Mouse (Mus musculus): ENCODE results near the gene Aktip. TPM values are rescaled to one million over a fixed set of nuclear protein-coding genes. Genes with fewer than 3 reads are reported as not detected.
A peak's percentile ranks its signal among the peaks of the same experiment; 100 is the strongest.

Aktip gene
- 10 to 100 TPM; 31.7 to 34.2 TPM for total RNA-seq (2021)
- long read RNA-seq, experiment 1, transcript Aktip-201 (10 exons, 1,171 nt) = minor isoform, 17 of 66 reads
- long read RNA-seq, experiment 1, transcript Aktip-205 (10 exons, 2,079 nt) = major isoform, 33 of 66 reads
- long read RNA-seq, experiment 1, partial matches to known transcripts = 3 of 66 reads
- long read RNA-seq, experiment 1, other reads (novel, unspliced or antisense) = 13 of 66 reads
- long read RNA-seq, experiment 2, transcript Aktip-201 (10 exons, 1,171 nt) = minor isoform, 13 of 61 reads
- long read RNA-seq, experiment 2, transcript Aktip-205 (10 exons, 2,079 nt) = major isoform, 33 of 61 reads
- long read RNA-seq, experiment 2, partial matches to known transcripts = 0 of 61 reads
- long read RNA-seq, experiment 2, other reads (novel, unspliced or antisense) = 14 of 61 reads

GRCm38 (mm10) chr8:91199876-91200275 lies at the start of gene Aktip:
Gene Aktip (minus strand): TSS chr8:91199976.
- DNase-seq = no peak
- intact Hi-C loops (cut with DNase I; ENCODE audit: low total_unique reads) = no loop called here

DNA sequence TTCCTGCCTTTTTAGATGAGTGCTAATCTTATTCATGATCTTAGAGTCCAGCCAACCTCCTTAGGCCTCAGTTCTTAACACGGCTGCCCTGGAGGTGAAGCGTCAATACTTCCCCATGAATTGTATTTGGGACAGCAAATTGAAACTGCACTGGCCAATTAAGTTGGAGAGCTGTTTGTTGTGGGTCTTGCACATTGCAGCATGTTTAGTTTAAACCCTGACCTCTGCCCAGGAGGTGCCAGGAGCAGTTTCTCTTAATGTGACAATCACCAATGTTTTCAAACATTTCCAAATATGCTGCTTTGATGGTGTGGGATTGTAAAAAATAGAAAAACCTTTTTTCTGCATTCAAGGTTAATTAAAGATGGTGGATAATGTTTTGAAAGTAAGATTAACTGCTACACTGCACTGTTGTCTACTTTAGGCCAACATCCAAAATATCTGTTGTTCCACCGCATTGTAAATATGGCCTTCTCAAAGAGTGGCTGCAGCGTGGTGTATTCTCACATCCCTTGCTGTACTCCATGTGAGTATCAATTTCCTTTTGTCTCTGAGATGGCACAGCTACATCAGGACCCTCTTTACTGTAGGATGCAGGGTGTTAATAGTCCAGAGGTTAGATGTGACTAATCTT lies 46.2 kb upstream of the Aktip start:
- intact Hi-C loops (cut with DNase I; ENCODE audit: low total_unique reads) = no loop called here
- no peak for DNase-seq

DNA sequence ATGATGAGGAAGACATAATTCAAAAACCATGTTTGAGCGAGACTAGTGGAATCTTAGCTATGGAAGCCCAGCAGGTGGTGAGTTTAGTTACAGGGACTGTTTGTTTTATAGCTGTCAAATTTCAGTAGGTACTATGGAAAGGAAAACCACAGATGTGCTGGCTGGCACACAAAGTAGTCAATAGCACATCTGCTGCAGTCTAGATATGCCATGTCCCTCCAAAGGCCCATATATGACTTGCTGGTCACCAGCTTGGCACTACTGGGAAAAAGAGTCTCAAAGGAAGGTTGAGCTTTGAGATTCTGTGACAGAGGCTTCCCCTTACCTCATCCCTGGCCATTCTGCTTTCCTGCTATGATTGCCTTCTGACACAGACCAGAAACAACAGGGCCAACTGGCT lies 42.9 kb upstream of the Aktip start:
- no peak for DNase-seq
- intact Hi-C loops (cut with DNase I; ENCODE audit: low total_unique reads) = no loop called here

DNA sequence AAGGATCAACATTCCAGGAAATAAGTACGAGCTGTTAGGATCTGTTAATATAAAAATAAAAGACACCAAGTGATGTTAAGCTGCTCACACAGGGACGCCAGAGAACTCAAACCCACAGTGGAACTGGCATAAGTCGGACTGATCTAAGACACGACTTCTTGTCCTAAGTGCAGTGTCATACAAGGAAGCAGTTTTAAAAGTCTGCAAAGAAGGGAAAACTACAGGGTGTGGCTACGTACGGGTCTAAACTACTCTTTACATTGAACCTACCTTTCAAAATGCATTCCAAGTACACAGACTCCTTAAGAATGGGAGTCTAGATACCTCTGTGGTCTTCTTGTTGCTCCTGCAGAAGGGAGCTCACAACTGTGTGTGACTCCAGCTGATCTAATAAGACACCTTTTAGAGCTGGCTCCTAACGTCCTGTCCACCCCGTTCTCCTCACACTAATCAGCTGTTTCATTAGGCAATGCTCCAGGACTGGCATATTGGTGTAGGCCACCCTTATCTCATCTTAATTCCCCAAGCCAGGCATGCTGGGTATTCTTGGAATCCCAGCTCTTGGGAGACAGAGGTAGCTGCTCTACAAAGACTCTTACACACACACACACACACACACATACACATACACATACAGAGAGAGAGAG lies 42.2 kb upstream of the Aktip start:
- no peak for DNase-seq
- intact Hi-C loops (cut with DNase I; ENCODE audit: low total_unique reads) = no loop called here

- no peak for DNase-seq
- intact Hi-C loops (cut with DNase I; ENCODE audit: low total_unique reads) = no loop called here
These were observed 41.6 kb upstream of the Aktip start for GRCm38 (mm10) chr8:91241371-91241770.

DNA sequence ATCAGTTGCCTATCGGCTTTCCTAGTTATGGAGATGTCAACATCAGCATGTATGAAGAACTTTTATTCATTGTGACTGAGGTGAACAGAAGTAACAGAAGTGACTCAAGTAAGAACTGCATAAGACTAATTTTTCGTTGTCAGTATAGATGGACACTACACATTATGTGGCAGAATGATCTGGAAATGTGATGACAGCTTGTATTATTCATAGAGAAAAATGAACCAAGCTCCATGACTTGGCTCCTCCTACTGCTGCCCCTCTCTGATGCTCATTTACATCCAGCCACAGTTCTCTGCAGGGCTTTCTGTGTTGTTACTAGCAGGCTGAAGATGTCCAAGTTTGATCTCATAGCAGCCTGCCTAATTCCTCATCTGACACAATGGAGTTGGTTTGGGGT lies 37.4 kb upstream of the Aktip start:
- DNase-seq = no peak
- intact Hi-C loops (cut with DNase I; ENCODE audit: low total_unique reads) = no loop called here

DNA sequence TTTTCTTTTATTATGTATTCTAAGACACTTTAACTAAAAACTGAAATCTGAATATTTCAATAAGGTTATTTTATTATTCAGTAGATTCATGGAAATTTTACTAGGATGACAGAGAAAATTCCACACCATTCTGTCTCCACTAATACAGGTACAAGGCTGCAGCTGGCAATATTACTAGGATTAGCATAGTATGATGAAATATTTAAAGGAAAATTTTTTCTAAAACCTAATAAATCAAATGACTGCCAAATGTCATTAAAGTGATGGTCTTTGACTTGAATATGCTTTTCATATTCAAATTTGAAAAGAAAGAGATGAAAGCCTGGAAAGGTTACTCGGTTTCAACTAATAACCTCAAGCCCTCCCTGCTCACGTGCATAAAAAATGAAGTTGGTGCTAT lies 34.3 kb upstream of the Aktip start:
- DNase-seq = no peak
- intact Hi-C loops (cut with DNase I; ENCODE audit: low total_unique reads) = no loop called here

DNA sequence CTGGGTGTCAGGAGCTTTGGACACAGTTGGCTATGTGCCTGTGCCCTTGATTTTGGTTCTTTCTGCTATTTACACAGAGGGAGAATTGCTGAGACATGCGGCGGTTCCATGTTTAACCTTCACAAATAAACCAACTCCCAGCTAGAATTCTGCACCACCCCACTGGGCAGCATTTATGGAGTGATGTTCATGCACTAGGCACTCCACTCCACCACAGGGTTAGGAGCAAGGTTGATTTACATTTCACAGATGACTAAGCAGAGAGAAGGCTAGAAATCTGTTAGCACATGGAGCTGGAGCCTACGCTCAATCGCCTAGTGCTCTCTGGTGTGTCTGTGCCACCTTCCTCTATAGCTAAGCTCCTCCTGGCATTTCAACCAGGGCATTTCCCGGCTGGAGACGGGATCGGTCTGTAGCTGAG lies 27.7 kb upstream of the Aktip start:
- intact Hi-C loops (cut with DNase I; ENCODE audit: low total_unique reads) = no loop called here
- no peak for DNase-seq

- intact Hi-C loops (cut with DNase I; ENCODE audit: low total_unique reads) = no loop called here
- no peak for DNase-seq
These were observed 24.5 kb upstream of the Aktip start for GRCm38 (mm10) chr8:91224227-91224626.

GRCm38 (mm10) chr8:91221841-91222240 lies 22.1 kb upstream of the Aktip start:
- no peak for DNase-seq
- intact Hi-C loops (cut with DNase I; ENCODE audit: low total_unique reads) = no loop called here

GRCm38 (mm10) chr8:91218271-91218670 lies 18.5 kb upstream of the Aktip start:
- intact Hi-C loops (cut with DNase I; ENCODE audit: low total_unique reads) = no loop called here
- DNase-seq = peak; percentile 9

DNA sequence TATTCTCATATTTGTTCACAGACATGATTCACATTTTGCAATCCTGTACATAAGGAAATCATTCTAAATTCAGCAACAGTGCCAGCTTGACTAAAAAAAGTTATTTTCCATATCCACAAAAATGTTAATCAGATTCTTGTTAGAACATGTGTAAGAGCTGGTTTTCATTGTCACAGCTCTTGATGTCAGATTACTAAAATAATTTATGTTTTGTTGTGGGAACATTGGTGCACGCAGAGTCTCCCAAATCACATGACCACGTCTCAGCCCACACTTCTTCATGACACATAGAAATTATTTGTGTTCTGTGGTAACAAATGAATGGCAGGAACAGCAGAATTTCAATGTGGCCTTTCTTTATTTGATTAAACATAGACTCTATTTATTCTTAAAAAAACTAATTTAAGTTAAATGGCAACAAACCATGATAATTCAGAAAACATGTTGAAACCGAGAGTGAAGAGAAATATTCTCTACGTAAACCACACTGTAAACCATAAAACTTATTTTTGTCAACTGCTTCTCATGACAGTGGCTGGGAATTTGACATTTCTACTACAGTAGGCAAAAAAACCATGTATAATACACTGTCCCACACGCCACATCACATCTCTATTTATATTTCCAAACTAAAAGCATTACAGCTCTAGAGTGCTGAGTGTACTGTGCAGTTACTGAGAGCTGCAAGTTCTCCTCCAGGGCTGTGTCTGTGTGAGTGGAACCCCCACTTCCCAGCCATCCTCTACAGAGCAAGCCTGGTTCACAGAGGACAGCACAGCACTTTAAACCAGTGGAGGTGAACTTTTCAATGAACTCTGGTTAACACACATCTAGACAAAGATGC lies 17.5 kb upstream of the Aktip start:
- DNase-seq = no peak
- intact Hi-C loops (cut with DNase I; ENCODE audit: low total_unique reads) = no loop called here

GRCm38 (mm10) chr8:91214287-91214686 lies 14.5 kb upstream of the Aktip start:
- DNase-seq = no peak
- intact Hi-C loops (cut with DNase I; ENCODE audit: low total_unique reads) = no loop called here

GRCm38 (mm10) chr8:91212948-91213347 lies 13.2 kb upstream of the Aktip start:
- no peak for DNase-seq
- intact Hi-C loops (cut with DNase I; ENCODE audit: low total_unique reads) = no loop called here

DNA sequence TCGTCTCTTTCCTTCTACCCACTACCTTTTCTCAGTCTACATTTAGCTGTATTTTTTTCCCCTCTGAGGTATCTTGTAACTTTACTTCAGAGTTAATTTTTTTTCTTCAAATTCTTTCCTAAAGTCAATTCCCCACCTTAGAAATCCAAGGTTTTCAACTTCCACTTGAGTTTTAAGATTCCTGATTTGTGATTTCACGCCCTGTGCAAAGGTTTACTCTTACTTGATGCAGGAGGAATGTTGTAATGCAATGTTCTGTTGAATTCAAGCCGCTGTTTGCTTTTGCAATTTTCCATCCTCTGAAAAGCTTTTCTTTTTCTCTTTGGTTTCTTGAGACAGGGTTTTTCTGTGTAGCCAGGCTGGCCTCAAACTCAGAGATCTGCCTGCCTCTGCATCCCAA lies 9.9 kb upstream of the Aktip start:
- no peak for DNase-seq
- intact Hi-C loops (cut with DNase I; ENCODE audit: low total_unique reads) = no loop called here

- intact Hi-C loops (cut with DNase I; ENCODE audit: low total_unique reads) = no loop called here
- DNase-seq = no peak
These were observed 7.9 kb upstream of the Aktip start for GRCm38 (mm10) chr8:91207676-91208075.

DNA sequence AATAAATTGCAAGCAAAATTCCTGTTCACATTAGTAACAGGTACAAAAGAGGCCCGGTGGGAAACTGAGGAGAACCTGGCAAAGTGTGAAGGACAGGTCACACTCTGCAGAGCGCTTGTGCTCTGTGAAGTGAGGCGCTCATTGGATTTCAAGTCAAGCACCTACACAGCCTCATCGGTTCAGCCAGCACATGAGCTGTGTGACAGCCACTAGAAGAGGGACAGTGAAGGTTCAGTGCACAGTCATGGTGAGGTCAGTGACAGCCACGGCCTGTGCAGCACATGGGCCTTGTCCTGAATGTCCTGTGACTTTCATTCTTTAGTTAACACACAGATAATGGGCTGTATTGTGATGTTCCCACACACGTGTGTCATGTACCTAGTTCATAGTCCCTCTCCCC lies 6.1 kb upstream of the Aktip start:
- no peak for DNase-seq
- intact Hi-C loops (cut with DNase I; ENCODE audit: low total_unique reads) = no loop called here

DNA sequence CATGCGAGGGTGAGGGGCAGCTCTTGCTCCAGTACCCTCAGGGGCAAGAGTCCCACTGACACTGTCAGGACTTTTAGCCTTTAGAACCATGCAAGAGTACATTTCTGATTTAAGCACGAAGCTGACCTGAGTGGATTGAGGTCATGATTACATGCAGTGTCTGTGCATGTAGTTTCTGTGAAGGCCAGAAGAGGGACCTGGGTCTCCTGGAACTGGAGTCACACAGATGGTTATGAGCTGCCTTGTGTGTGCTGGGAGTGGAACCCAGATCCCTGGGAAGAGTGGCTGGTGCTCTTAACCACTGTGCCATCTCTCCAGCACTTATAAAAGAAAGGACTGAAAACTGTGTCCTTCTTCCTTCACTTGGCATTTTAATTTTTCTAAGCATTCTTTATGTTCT lies 1.4 kb upstream of the Aktip start:
- DNase-seq = no peak
- intact Hi-C loops (cut with DNase I; ENCODE audit: low total_unique reads) = no loop called here

GRCm38 (mm10) chr8:91198036-91198435 lies 1.7 kb downstream of the Aktip start:
- no peak for DNase-seq

DNA sequence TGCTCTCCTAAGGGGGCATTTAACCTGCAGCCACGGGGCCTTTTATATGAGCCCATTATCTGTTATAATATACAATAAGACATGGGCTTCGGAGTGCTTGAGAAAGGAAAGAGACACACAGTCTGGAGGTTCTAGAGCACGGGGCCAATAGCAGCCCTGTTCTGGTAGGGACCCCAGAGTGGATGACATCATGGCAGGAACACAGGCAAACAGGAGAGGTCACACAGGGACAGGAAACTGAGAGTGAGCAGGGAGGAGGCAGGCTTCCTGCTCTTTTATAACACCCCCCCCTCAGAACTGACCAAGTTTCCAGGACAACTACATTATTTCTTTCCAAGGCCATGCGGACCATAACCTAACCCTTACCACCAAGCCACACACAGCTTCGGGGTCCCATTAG lies 2.5 kb downstream of the Aktip start:
- DNase-seq = no peak
- intact Hi-C loops (cut with DNase I; ENCODE audit: low total_unique reads) = no loop called here

More at GRCm38 (mm10) chr8:91198036-91198435, 1.7 kb downstream of the Aktip start:
- intact Hi-C loops (cut with DNase I; ENCODE audit: low total_unique reads) = no loop called here

All from gastrocnemius, postnatal 14 days (tissue).